Mouse (Mus musculus) B cell, adult 2 months (primary cell): ENCODE data around the gene Afp.

Experiments
- DNase-seq, 2 experiments: peaks; one replicate each; pipeline ENCODE4 v3.0.0; 2022

The Afp gene

DNA sequence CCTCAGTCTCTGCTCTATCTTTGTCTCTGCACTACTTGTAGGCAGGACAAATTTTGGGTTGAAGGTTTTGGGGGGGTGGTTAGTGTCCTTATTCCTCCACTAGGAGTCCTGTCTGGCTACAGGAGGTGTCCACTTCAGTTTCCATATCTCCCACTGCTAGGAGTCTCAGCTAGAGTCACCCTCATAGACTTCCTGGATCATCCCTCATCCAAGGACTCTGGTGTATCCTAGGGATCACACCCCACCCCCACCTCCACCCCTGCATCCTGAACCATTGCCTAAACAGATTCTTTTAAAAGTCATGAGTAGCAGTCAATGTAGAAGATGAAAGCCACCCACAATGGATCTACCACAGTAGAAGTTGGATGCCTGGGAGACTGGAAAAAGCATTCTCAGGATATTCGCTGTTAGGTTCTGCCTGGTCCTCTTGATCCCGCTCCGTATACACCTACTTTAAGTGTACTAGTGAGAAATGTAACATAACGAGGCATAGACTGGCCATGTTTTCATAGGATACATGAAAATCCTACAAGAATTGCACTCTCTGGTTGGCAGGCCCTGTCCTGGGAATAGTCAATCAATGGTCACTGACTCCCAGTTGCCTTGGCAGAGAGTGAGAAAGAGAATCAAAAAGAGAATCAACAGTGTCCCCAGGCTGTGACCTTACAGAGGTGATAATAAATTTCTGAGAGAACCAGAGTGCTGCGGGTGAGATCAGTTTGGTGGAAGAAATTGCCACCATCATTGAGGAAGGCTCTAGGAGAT, 19.5 kb downstream of the Afp start:
- DNase-seq, result no peak

DNA sequence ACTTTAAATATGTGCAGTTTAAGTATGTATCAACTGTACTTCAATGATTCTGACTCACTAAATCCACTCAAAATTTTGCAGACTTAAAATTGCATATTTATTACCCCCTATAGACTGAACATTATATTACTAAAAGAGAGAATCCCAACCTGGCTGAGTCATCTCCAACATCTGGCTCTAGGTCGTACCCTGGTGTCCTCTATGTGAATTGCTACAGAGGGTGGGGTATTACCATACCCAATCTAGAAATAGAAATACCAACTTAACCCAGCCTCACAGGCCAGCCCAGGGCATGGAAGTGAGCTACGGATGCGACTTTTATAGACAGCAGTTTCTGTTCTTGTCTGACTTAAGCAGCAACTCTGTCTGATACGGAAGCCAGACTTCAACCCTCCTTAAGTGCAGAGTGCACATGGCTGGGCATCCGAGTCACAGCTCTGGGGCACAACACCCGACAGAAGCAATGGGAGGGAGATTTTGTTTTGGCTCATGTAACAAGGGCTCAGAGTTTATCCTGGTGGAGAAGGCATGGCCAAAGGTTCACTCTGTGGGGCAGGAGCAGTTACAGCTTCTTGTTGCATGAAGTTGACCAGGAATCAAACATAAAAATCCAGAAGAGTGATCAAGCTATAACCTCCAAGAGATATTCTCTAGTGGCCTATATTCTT, 21.9 kb downstream of the Afp start:
- DNase-seq, result no peak

DNA sequence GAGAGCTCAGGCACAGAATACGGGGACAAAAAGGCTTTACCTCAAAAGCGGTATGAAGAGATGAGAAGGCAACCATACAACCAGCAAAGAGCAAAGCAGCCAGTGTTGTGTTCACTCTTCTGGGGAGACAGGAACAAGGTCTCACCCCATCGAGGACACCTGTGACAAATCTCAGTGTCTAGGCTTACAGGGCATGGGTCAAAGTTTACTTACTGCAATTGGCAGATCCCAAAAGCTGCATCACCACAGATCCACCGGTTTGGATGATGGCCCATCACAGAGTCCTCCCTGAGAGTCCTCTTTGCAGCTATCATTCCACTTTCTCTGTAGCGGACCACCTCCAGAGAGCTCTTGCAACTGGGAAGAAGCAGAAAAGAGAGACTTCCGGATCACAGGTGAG, 25.0 kb downstream of the Afp start:
- no peak for DNase-seq

DNA sequence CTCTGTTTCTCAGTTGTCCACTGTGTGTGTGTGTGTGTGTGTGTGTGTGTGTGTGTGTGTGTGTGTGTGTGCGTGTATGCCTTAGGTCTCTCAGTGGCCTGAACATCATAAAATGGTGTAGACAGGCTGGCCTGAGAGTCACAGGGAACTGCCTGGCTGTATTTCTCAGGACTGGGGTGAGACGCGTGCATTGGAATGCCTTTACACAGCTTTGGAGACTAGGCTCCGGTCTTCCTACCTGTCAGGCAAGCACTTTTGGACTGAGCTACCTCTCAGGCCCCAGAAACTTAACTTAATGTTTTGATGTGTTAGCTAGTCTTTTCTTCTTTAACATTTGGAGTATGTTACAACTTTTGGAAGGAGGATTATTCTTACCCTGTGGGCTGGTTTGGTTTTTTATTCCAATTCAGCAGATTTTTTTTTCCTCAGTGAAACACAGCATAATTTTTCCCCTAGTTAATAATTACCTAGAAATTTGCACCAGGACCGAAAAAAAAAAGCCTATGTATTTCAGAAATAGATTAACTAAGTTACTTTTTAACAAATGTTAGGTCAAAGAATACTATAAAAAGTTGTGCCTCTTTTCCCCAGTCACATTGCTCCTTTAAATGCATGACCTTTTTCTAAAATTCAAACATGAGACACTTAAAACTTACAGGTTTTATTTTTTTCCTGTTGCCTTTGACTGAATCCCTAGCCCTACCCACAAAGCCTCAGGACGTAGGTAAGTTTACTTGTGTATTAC, 28.0 kb downstream of the Afp start, which contains the start of gene Afm:
TSS of gene Afm (plus strand) at position 577 of the 745 bp plus-strand sequence.
- DNase-seq, result no peak

GRCm38 (mm10) chr5:90551191-90551590, 60.7 kb downstream of the Afp start:
- no peak for DNase-seq

GRCm38 (mm10) chr5:90556052-90556451, 65.5 kb downstream of the Afp start:
- DNase-seq, result no peak
